Mouse (Mus musculus): Measurements from ENCODE around the gene Zp3.

GRCm38 (mm10) chr5:135963280-135963627 is 16.6 kb upstream of the Zp3 start:
- TF ChIP-seq CTCF (IDR thresholded peaks at IDR 0.05; ENCODE audit: extremely low read depth, insufficient read length, insufficient replicate concordance, low read depth, low read length) (no peak), POLR2A (IDR thresholded peaks at IDR 0.05; ENCODE audit: low read depth, low read length) (no peak)

Data from small intestine, adult 2 months (tissue).